Mouse (Mus musculus): ENCODE data around the gene Nkd1. TPM values are rescaled to one million over a fixed set of nuclear protein-coding genes. Genes with fewer than 3 reads are reported as not detected.
A peak's percentile ranks its signal among the peaks of the same experiment; 100 is the strongest.

Nkd1 gene
- polyA plus RNA-seq, 1 experiment from 2014 or later = 45.0 TPM

DNA sequence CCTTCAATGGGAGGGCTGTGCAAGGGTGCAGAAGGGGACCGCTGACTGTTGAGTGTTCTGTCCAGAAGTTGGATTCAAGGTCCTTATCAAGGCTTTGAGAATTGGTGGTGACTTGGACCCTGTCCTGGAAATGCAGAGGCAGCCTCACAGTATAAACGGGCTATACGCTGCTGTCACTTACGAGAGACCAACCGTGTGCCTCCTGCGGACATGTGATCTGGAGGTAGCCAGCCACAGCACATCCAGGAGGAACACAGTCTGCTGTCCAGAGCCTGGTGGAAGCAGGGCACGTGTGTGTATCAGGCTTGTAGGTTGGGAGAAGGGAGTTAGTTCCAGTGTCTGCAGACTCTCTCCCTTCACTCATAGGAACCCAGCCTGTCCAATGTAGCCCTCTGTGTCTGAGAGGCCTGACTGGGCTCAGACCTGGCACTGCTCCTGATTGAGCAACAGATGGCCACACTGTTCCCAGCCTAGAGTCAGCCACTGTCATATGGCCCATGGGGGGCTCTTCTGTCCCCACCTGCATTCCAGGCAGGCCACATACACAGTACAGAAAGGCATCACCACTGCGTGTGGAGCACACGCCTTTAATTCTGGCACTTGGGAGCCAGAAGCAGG lies 21.6 kb downstream of the Nkd1 start:
- Histone ChIP-seq H3K27ac (replicated peaks; ENCODE audit: low read depth, low read length) (no peak overlapping the region), H3K9me3 (replicated peaks; ENCODE audit: control insufficient read depth, low read length) (no peaks in the 10 kb centered on the region), H3K4me3 (ENCODE audit: low read depth, low read length) (no peak overlapping the region), H3K36me3 (replicated peaks; ENCODE audit: control insufficient read depth, insufficient read depth, low read depth, low read length) (no peaks in the 10 kb centered on the region), H3K27me3 (ENCODE audit: control insufficient read depth, insufficient read depth, low read length) (no peaks in the 10 kb centered on the region), H3K9ac (replicated peaks; ENCODE audit: low read length) (no peak overlapping the region), H3K4me1 (ENCODE audit: control insufficient read depth, insufficient read depth, low read length) (no peaks in the 10 kb centered on the region; the same call in 1 of the 2 replicates), H3K4me2 (ENCODE audit: low read depth, low read length) (no peak overlapping the region)
- ATAC-seq (replicated peaks; ENCODE audit: insufficient number of reproducible peaks, low FRiP score, low TSS enrichment, low read depth) = no peak
- no peak for DNase-seq (ENCODE audit: low spot score)
- WGBS = 87% methylated on average over 9 of the region's 9 CpGs

DNA sequence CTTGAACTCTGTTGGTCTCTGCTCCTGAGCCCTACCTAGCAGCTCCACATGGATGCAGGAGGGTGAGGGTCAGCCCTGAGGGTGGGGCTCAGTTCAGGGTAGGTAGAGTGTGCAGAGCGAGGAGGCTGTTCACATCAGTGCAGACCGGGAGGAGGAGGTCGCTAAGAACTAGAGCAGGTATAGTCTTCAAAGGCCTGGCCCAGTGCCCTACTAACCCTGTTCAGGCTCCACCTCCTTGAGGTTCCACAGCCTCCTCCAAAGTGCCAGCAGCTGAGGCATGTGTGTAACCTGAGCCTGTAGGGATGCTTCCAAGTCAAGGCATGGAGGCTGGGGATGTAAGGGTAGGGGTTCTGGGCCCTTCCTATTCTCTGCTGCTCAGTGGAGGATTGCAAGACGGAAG lies 23.5 kb downstream of the Nkd1 start:
- DNase-seq (ENCODE audit: low spot score) = peak; percentile 41
- H3K36me3 ChIP-seq (replicated peaks; ENCODE audit: control insufficient read depth, insufficient read depth, low read depth, low read length) = no peaks in the 10 kb centered on the region
- WGBS = 66% methylated on average over 4 of the region's 4 CpGs
- no peak overlapping the region for H3K9ac ChIP-seq (replicated peaks; ENCODE audit: low read length)
- peak; percentile 45; the same call in 1 of the 2 replicates for ATAC-seq (replicated peaks; ENCODE audit: insufficient number of reproducible peaks, low FRiP score, low TSS enrichment, low read depth)
- H3K4me2 ChIP-seq (ENCODE audit: low read depth, low read length) = no peak overlapping the region
- H3K27ac ChIP-seq (replicated peaks; ENCODE audit: low read depth, low read length) = no peak overlapping the region
- H3K4me3 ChIP-seq (ENCODE audit: low read depth, low read length) = no peak overlapping the region
- no peaks in the 10 kb centered on the region for H3K27me3 ChIP-seq (ENCODE audit: control insufficient read depth, insufficient read depth, low read length)
- H3K9me3 ChIP-seq (replicated peaks; ENCODE audit: control insufficient read depth, low read length) = no peaks in the 10 kb centered on the region
- H3K4me1 ChIP-seq (ENCODE audit: control insufficient read depth, insufficient read depth, low read length) = no peaks in the 10 kb centered on the region; the same call in 1 of the 2 replicates

DNA sequence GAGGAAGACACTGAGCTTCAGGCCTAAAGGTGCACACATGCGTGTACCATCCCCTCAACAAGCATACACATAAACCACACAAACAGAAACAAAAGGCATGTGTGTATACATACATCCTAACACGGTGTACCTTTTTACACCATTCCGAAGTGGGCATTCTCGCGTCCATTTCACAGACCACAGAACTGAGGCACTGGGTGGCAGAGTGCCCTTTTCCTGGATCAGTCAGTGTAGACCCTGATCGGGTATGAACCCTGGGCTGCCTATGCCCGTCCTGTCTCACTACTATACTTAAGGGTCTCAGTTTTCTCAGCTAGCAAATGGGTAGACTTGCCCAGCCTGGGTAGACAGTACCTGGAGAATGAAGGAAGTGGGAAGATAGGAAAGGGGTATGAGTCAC lies 24.3 kb downstream of the Nkd1 start:
- H3K4me1 ChIP-seq (ENCODE audit: control insufficient read depth, insufficient read depth, low read length) = no peaks in the 10 kb centered on the region; the same call in 1 of the 2 replicates
- no peak overlapping the region for H3K4me3 ChIP-seq (ENCODE audit: low read depth, low read length)
- H3K4me2 ChIP-seq (ENCODE audit: low read depth, low read length) = no peak overlapping the region
- no peaks in the 10 kb centered on the region for H3K36me3 ChIP-seq (replicated peaks; ENCODE audit: control insufficient read depth, insufficient read depth, low read depth, low read length)
- ATAC-seq (replicated peaks; ENCODE audit: insufficient number of reproducible peaks, low FRiP score, low TSS enrichment, low read depth) (no peak), DNase-seq (ENCODE audit: low spot score) (no peak)
- H3K27ac ChIP-seq (replicated peaks; ENCODE audit: low read depth, low read length) = no peak overlapping the region
- H3K9ac ChIP-seq (replicated peaks; ENCODE audit: low read length) = no peak overlapping the region
- 96% methylated on average over 7 of the region's 7 CpGs for WGBS
- H3K27me3 ChIP-seq (ENCODE audit: control insufficient read depth, insufficient read depth, low read length) = no peaks in the 10 kb centered on the region
- H3K9me3 ChIP-seq (replicated peaks; ENCODE audit: control insufficient read depth, low read length) = no peaks in the 10 kb centered on the region

DNA sequence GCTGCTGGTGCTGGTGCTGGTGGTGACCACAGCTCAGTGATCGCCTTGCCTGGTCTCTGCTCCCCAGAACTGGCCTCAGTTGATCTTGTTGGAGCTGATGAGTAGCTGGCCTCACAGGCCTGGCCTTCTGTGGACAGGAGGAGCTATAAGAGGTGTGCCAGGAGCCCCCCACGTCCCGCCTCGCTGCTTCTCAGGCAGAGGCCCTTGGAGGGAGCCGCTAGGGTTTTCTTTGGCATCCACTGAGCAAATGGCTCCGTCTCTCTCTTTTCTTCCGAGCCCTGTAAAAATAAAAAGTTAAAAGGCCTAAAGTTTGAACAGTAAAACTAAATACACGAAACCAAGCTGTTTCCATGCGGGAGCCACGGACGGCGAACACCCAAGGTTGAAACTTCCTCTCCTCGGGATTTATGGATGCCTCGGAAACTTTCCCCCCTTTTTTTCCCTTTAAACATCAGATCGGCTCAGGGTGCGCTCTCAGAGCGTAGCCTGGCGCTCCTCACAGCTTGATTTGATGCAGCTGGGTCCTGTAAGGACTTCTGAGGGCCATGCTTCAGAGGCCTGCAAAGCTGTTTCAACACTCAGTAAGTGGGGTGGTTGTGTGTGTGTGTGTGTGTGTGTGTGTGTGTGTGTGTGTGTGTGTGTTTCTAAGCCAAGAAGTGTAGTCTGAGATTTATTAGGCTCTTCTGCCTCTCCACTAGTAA lies 25.0 kb downstream of the Nkd1 start:
- no peak for ATAC-seq (replicated peaks; ENCODE audit: insufficient number of reproducible peaks, low FRiP score, low TSS enrichment, low read depth)
- H3K4me3 ChIP-seq (ENCODE audit: low read depth, low read length) = no peak overlapping the region
- H3K9ac ChIP-seq (replicated peaks; ENCODE audit: low read length) = no peak overlapping the region
- no peaks in the 10 kb centered on the region; the same call in 1 of the 2 replicates for H3K4me1 ChIP-seq (ENCODE audit: control insufficient read depth, insufficient read depth, low read length)
- H3K36me3 ChIP-seq (replicated peaks; ENCODE audit: control insufficient read depth, insufficient read depth, low read depth, low read length) = no peaks in the 10 kb centered on the region
- H3K9me3 ChIP-seq (replicated peaks; ENCODE audit: control insufficient read depth, low read length) = no peaks in the 10 kb centered on the region
- H3K4me2 ChIP-seq (ENCODE audit: low read depth, low read length) = no peak overlapping the region
- DNase-seq (ENCODE audit: low spot score) = peak; percentile 57
- WGBS = 77% methylated on average over 18 of the region's 18 CpGs
- H3K27me3 ChIP-seq (ENCODE audit: control insufficient read depth, insufficient read depth, low read length) = no peaks in the 10 kb centered on the region
- H3K27ac ChIP-seq (replicated peaks; ENCODE audit: low read depth, low read length) = 0 out of 2 replicates have a peak overlapping the region, but pooled peaks have one; percentile 28

DNA sequence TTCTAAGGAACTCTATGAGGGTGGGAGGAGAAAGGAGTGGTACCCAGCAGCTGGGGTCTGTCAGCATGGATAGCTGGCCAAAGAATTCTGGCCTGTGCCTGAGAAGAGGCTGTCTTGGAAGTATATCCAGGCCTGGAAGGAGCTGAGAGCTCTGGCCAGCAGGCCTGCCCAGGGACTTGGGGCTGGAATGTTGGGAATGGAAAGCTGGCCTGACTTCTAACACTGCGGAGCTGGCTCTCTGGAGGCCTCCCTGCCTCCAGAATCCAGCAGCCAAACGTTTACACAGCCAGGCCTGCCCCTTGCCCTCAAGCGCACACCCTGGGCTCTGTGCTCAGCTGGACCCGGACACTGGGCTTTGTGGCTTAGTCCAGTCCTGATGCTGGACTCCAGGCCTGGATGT lies 34.5 kb downstream of the Nkd1 start:
- no peak overlapping the region for H3K27ac ChIP-seq (replicated peaks; ENCODE audit: low read depth, low read length)
- no peaks in the 10 kb centered on the region for H3K4me1 ChIP-seq (ENCODE audit: control insufficient read depth, insufficient read depth, low read length)
- no peaks in the 10 kb centered on the region for H3K27me3 ChIP-seq (ENCODE audit: control insufficient read depth, insufficient read depth, low read length)
- H3K36me3 ChIP-seq (replicated peaks; ENCODE audit: control insufficient read depth, insufficient read depth, low read depth, low read length) = no peaks in the 10 kb centered on the region
- H3K4me2 ChIP-seq (ENCODE audit: low read depth, low read length) = no peak overlapping the region
- H3K9me3 ChIP-seq (replicated peaks; ENCODE audit: control insufficient read depth, low read length) = no peaks in the 10 kb centered on the region
- no peak overlapping the region for H3K4me3 ChIP-seq (ENCODE audit: low read depth, low read length)
- ATAC-seq (replicated peaks; ENCODE audit: insufficient number of reproducible peaks, low FRiP score, low TSS enrichment, low read depth) = no peak
- 48% methylated on average over 4 of the region's 4 CpGs for WGBS
- H3K9ac ChIP-seq (replicated peaks; ENCODE audit: low read length) = no peak overlapping the region
- no peak for DNase-seq (ENCODE audit: low spot score)

DNA sequence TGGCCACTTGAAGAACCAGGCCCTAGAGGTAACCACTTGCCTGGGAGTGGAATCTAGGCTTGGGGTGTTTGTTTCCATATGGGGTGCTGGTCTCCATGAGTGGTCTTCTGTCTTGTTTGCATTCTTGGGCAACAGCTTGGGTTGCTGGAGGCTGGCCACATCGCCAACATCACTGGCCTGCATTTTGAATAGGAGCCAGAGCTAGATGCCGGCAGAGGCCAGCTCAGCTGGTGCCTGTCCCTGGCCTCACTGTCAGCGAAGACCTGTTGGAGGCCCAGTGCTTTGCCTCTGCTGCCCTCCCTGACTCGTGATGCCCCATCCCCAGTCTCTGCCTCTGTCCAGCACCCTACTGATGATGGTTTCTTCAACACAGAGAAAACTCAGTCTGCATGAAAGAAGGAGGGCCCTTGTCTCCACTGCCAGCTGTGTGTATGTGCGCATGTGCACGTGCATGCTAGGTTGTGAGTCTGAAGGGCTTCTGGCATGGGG lies 38.9 kb downstream of the Nkd1 start:
- H3K36me3 ChIP-seq (replicated peaks; ENCODE audit: control insufficient read depth, insufficient read depth, low read depth, low read length) = no peaks in the 10 kb centered on the region

DNA sequence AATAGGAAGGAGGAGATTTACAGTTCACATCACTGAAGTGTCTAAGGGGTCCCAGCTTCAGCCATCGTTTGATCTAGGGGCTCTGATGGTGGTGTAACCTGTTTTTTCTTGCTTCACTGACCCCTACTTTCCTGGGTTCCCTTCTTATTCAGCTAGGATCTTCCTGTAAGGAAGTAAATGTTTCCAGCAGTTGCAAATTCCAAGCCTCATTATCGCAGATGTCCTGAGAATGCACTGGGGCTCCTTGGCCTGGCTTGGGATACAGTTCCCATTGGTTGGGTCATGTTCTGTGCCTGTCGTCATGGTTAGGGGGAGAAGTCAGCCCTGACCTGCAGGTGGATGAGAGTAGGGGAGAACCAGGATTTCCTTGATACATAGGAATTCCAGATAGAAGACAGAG lies 40.2 kb downstream of the Nkd1 start:
- WGBS = 66% methylated on average over 3 of the region's 3 CpGs
- Histone ChIP-seq H3K27me3 (ENCODE audit: control insufficient read depth, insufficient read depth, low read length) (no peaks in the 10 kb centered on the region), H3K36me3 (replicated peaks; ENCODE audit: control insufficient read depth, insufficient read depth, low read depth, low read length) (no peaks in the 10 kb centered on the region), H3K9me3 (replicated peaks; ENCODE audit: control insufficient read depth, low read length) (no peaks in the 10 kb centered on the region), H3K27ac (replicated peaks; ENCODE audit: low read depth, low read length) (no peak overlapping the region), H3K4me1 (ENCODE audit: control insufficient read depth, insufficient read depth, low read length) (peaks cover 3% of the 10 kb centered on the region), H3K4me3 (ENCODE audit: low read depth, low read length) (no peak overlapping the region), H3K9ac (replicated peaks; ENCODE audit: low read length) (no peak overlapping the region), H3K4me2 (ENCODE audit: low read depth, low read length) (no peak overlapping the region)
- ATAC-seq (replicated peaks; ENCODE audit: insufficient number of reproducible peaks, low FRiP score, low TSS enrichment, low read depth) = no peak
- DNase-seq (ENCODE audit: low spot score) = no peak

More for the DNA sequence above, 38.9 kb downstream of the Nkd1 start:
- H3K9me3 ChIP-seq (replicated peaks; ENCODE audit: control insufficient read depth, low read length) = no peaks in the 10 kb centered on the region
- DNase-seq (ENCODE audit: low spot score) (no peak), ATAC-seq (replicated peaks; ENCODE audit: insufficient number of reproducible peaks, low FRiP score, low TSS enrichment, low read depth) (no peak)
- no peaks in the 10 kb centered on the region for H3K27me3 ChIP-seq (ENCODE audit: control insufficient read depth, insufficient read depth, low read length)
- H3K9ac ChIP-seq (replicated peaks; ENCODE audit: low read length) = no peak overlapping the region
- no peak overlapping the region for H3K4me2 ChIP-seq (ENCODE audit: low read depth, low read length)
- WGBS = 85% methylated on average over 6 of the region's 6 CpGs
- no peak overlapping the region for H3K27ac ChIP-seq (replicated peaks; ENCODE audit: low read depth, low read length)
- no peak overlapping the region for H3K4me3 ChIP-seq (ENCODE audit: low read depth, low read length)
- H3K4me1 ChIP-seq (ENCODE audit: control insufficient read depth, insufficient read depth, low read length) = peaks cover 1% of the 10 kb centered on the region

DNA sequence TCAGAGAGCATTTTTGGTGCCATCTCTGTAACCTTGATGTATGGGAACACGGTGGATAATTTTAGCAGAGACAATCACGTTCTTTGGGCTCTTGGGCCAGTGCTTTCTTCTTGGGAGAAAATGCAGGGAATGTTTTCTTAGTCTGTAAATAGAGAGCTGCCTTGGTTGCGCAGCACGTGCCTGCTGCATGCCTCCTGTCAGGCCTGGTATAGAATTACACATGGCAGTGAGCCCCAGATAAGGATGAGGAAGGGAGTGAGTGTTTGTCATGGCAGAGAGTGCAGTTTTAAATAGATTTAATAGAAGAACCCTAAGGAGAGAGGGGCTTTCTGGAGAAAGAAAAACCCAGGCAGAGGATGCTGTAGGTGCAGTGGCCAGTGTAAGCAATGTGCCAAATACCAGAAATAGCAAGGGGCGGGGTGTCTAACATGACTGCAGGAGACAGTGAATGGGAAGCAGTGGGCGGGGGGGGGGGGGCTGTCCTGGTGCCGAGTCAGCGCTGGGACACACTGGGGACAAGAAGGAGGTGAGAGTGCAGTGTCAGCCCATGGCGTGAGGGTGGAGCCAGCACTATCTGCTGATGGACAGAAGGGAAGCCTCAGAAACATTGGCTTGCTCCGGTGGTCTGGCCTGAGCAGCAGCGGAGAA lies 43.2 kb downstream of the Nkd1 start:
- WGBS = 42% methylated on average over 9 of the region's 11 CpGs
- Histone ChIP-seq H3K4me1 (ENCODE audit: control insufficient read depth, insufficient read depth, low read length) (peaks cover 3% of the 10 kb centered on the region), H3K4me3 (ENCODE audit: low read depth, low read length) (no peak overlapping the region), H3K27me3 (ENCODE audit: control insufficient read depth, insufficient read depth, low read length) (no peaks in the 10 kb centered on the region), H3K27ac (replicated peaks; ENCODE audit: low read depth, low read length) (no peak overlapping the region), H3K9ac (replicated peaks; ENCODE audit: low read length) (no peak overlapping the region), H3K4me2 (ENCODE audit: low read depth, low read length) (no peak overlapping the region), H3K9me3 (replicated peaks; ENCODE audit: control insufficient read depth, low read length) (no peaks in the 10 kb centered on the region), H3K36me3 (replicated peaks; ENCODE audit: control insufficient read depth, insufficient read depth, low read depth, low read length) (no peaks in the 10 kb centered on the region)
- ATAC-seq (replicated peaks; ENCODE audit: insufficient number of reproducible peaks, low FRiP score, low TSS enrichment, low read depth) (no peak), DNase-seq (ENCODE audit: low spot score) (no peak)
